In the genomic region with DNA sequence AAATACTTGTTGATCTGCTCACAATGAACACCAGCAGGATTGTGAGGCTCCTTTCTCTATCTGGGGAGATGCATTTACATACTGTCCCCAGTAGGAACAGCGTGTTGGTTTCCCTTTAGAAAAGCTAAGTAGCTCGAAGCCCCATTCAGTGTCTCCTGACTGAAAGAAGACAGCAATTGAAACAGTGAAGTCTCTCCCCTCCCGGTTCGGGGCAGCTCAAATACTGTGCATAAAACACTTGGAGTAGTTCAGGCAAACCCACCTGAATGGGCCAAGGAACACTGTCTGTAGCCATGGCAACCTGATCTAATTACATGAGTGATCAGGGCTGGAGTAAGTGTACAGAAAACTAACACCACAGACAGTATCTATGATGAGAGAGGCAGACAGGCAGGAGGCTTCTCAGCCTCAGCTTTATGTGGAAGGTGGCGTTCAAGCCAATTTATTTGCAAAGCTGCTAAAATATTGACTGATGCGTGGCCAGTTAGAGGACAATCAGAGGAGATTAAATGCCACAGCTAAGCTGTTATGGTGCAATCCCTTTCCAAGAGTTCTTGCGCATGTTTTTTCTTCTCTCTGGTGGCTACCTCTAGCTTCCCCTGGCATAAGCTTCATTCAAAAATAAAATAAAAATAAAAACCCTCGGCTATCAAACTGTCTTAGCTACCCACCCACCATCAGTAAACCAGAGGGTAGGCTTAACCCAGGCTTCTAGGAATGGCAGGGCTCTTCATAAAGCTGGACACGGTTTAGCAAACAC, we compare ENCODE assay signal across 8 mouse cellular contexts. TPM values are rescaled to one million over a fixed set of nuclear protein-coding genes. Genes with fewer than 3 reads are reported as not detected.
DNase-seq lines count a peak whose midpoint lies in the region; ATAC-seq and TF ChIP-seq lines count a peak whose summit lies in the region.

No protein-coding gene starts in this region.

- peak overlapping the region; percentile 57 for H3K9ac ChIP-seq in heart, adult 2 months (ENCODE audit: low read depth, low read length)
- no peak overlapping the region; the same call in 1 of the 2 replicates for H3K9ac ChIP-seq in midbrain, embryonic 12.5 days (replicated peaks)

- peak overlapping the region; percentile 99 for H3K27ac ChIP-seq in heart, adult 2 months
- peak overlapping the region; percentile 39; the same call in 1 of the 2 replicates for H3K27ac ChIP-seq in midbrain, embryonic 12.5 days (replicated peaks)

- H3K27me3 ChIP-seq in heart, adult 2 months (ENCODE audit: control insufficient read depth, insufficient read depth, low read length): no peaks in the 10 kb centered on the region
- H3K27me3 ChIP-seq in midbrain, embryonic 12.5 days: peaks cover 14% of the 10 kb centered on the region

- peaks cover 25% of the 10 kb centered on the region for H3K36me3 ChIP-seq in heart, adult 2 months (ENCODE audit: control insufficient read depth, insufficient read depth, low read length)
- H3K36me3 ChIP-seq in midbrain, embryonic 12.5 days: no peaks in the 10 kb centered on the region

- H3K9me3 ChIP-seq in midbrain, embryonic 12.5 days: no peaks in the 10 kb centered on the region

- peaks cover 2% of the 10 kb centered on the region; the same call in 1 of the 2 replicates for H3K79me2 ChIP-seq in heart, adult 2 months (replicated peaks; ENCODE audit: control insufficient read depth, insufficient read depth, low read length)

- TF ChIP-seq EP300 in heart, adult 2 months (IDR thresholded peaks at IDR 0.05; ENCODE audit: insufficient read depth, low read depth, low read length): no peak

- peak; percentile 21 to 34 for DNase-seq in heart, adult 2 months
- no peak for DNase-seq in heart, postnatal 4 days
- DNase-seq in B cell, adult 2 months: peak; percentile 23 to 32
- peak; percentile 10 for DNase-seq in c-Kit-positive CD71-positive TER-119-positive erythroid progenitor cells, embryonic 14.5 days (ENCODE audit: low spot score)
- peak; percentile 22 to 26 for DNase-seq in heart, postnatal 10 days
- no peak for DNase-seq in spleen, adult 12 weeks (ENCODE audit: low spot score)

- ATAC-seq in midbrain, embryonic 12.5 days (ENCODE audit: low FRiP score, low read depth): peak; percentile 39
- ATAC-seq in activated CD4-positive, CD25-positive, alpha-beta regulatory T cell, adult 4 months: no peak

- 32% methylated on average over 9 of the region's 9 CpGs for WGBS in heart, adult 2 months
- 3% methylated on average over 9 of the region's 9 CpGs for WGBS in midbrain, embryonic 12.5 days

- peak; percentile 50 for TF ChIP-seq CTCF in heart, adult 2 months (IDR thresholded peaks at IDR 0.05)

- intact Hi-C loops in heart, adult 2 months (cut with DNase I): loop anchor here (5.0 kb wide), 3 partner anchors 35 to 330 kb away; no protein-coding TSS in a partner anchor
- intact Hi-C loops in heart, postnatal 10 days (cut with DNase I): loop anchor here (5.0 kb wide), 2 partner anchors 135 to 150 kb away; no protein-coding TSS in a partner anchor

- H3K4me1 ChIP-seq in heart, adult 2 months (ENCODE audit: control insufficient read depth, insufficient read depth, low read length): peaks cover 19% of the 10 kb centered on the region
- H3K4me1 ChIP-seq in midbrain, embryonic 12.5 days: peaks cover 51% of the 10 kb centered on the region

- peak overlapping the region; percentile 73 for H3K4me2 ChIP-seq in midbrain, embryonic 12.5 days (replicated peaks)

- H3K4me3 ChIP-seq in heart, adult 2 months: peak overlapping the region; percentile 95
- H3K4me3 ChIP-seq in midbrain, embryonic 12.5 days: peak overlapping the region; percentile 86

- no peak for TF ChIP-seq POLR2A in heart, adult 2 months (IDR thresholded peaks at IDR 0.05; ENCODE audit: insufficient read depth, low read depth, low read length)

RNA-seq across cellular contexts. Expression of a gene that starts 2.8 kb away (rescaled TPM):
- total RNA-seq in heart, adult 2 months (2021): 10 to 100 TPM; 27.3 to 30.1 TPM
- 7.5 and 11.7 TPM in 2 replicates for polyA plus RNA-seq in heart, adult 2 months (2012; rRNA removed)
- 10 to 100 TPM; 44.4 to 45.6 TPM for total RNA-seq in heart, postnatal 4 days (2021)
- 10 to 100 TPM; 40.6 to 49.1 TPM for total RNA-seq in heart, postnatal 10 days (2021)
- 4.2 and 4.9 TPM in 2 replicates for polyA plus RNA-seq in midbrain, embryonic 12.5 days (2016; fragmentation: Nextera tagmentation; extraction: Ambion mirVana)
- 10 to 100 TPM; 28.1 to 32.9 TPM for polyA plus RNA-seq in activated CD4-positive, CD25-positive, alpha-beta regulatory T cell, adult 4 months (2017; shearing (Covaris generic))

Comparison
In these comparisons a context has a peak if more than half of its experiments do, and no peak if none do; other contexts are left out.
1. DNase-seq: peak in heart, adult 2 months (2 of 2), B cell, adult 2 months (2 of 2), c-Kit-positive CD71-positive TER-119-positive erythroid progenitor cells, embryonic 14.5 days (single experiment) and heart, postnatal 10 days (2 of 2); none in heart, postnatal 4 days (single experiment) and spleen, adult 12 weeks (single experiment).